Mouse (Mus musculus): ENCODE measurements around the gene Mtmr1.

Gene Mtmr1

GRCm38 (mm10) chrX:71364554-71364991 is at the start of gene Mtmr1:
TSS of gene Mtmr1 (plus strand) at chrX:71364760.
- in situ Hi-C loops (cut with MboI, MseI): loop anchor here (5.0 kb wide), 1 partner anchor 453 kb away; the partner anchor contains the start of gene Vma21

- in situ Hi-C loops (cut with MboI, MseI): no loop called here
These were observed 12.5 kb upstream of the Mtmr1 start for GRCm38 (mm10) chrX:71352033-71352432.

- in situ Hi-C loops (cut with MboI, MseI): no loop called here
These were observed 9.2 kb upstream of the Mtmr1 start for GRCm38 (mm10) chrX:71355331-71355730.

GRCm38 (mm10) chrX:71361793-71362192 is 2.8 kb upstream of the Mtmr1 start:
- in situ Hi-C loops (cut with MboI, MseI): loop anchor here (5.0 kb wide), 1 partner anchor 456 kb away; the partner anchor contains the start of gene Vma21

GRCm38 (mm10) chrX:71364062-71364461 is 498 bp upstream of the Mtmr1 start:
- in situ Hi-C loops (cut with MboI, MseI): loop anchor here (5.0 kb wide), 1 partner anchor 453 kb away; the partner anchor contains the start of gene Vma21

- in situ Hi-C loops (cut with MboI, MseI): no loop called here
These were observed 451 bp downstream of the Mtmr1 start for GRCm38 (mm10) chrX:71365011-71365410.

- in situ Hi-C loops (cut with MboI, MseI): no loop called here
These were observed 950 bp downstream of the Mtmr1 start for GRCm38 (mm10) chrX:71365510-71365909.

- in situ Hi-C loops (cut with MboI, MseI): no loop called here
These were observed 2.4 kb downstream of the Mtmr1 start for GRCm38 (mm10) chrX:71366973-71367372.

GRCm38 (mm10) chrX:71376781-71377180 is 12.2 kb downstream of the Mtmr1 start:
- in situ Hi-C loops (cut with MboI, MseI): no loop called here

- in situ Hi-C loops (cut with MboI, MseI): no loop called here
These were observed 13.9 kb downstream of the Mtmr1 start for GRCm38 (mm10) chrX:71378435-71378834.

GRCm38 (mm10) chrX:71381571-71381970 is 17.0 kb downstream of the Mtmr1 start:
- in situ Hi-C loops (cut with MboI, MseI): no loop called here

GRCm38 (mm10) chrX:71396326-71396725 is 31.8 kb downstream of the Mtmr1 start:
- in situ Hi-C loops (cut with MboI, MseI): no loop called here

- in situ Hi-C loops (cut with MboI, MseI): no loop called here
These were observed 41.7 kb downstream of the Mtmr1 start for GRCm38 (mm10) chrX:71406290-71406689.

- in situ Hi-C loops (cut with MboI, MseI): no loop called here
These were observed 43.8 kb downstream of the Mtmr1 start for GRCm38 (mm10) chrX:71408386-71408785.

- in situ Hi-C loops (cut with MboI, MseI): no loop called here
These were observed 48.2 kb downstream of the Mtmr1 start for GRCm38 (mm10) chrX:71412776-71413175.

GRCm38 (mm10) chrX:71413616-71414015 is 49.1 kb downstream of the Mtmr1 start:
- in situ Hi-C loops (cut with MboI, MseI): no loop called here

GRCm38 (mm10) chrX:71424852-71425251 is 60.3 kb downstream of the Mtmr1 start:
- in situ Hi-C loops (cut with MboI, MseI): loop anchor here (5.0 kb wide), 1 partner anchor 202 kb away; no protein-coding TSS in a partner anchor

- in situ Hi-C loops (cut with MboI, MseI): loop anchor here (5.0 kb wide), 1 partner anchor 201 kb away; no protein-coding TSS in a partner anchor
These were observed 61.4 kb downstream of the Mtmr1 start for GRCm38 (mm10) chrX:71425746-71426519.

GRCm38 (mm10) chrX:71427491-71427890 is 62.9 kb downstream of the Mtmr1 start:
- in situ Hi-C loops (cut with MboI, MseI): loop anchor here (5.0 kb wide), 1 partner anchor 200 kb away; no protein-coding TSS in a partner anchor

- in situ Hi-C loops (cut with MboI, MseI): no loop called here
These were observed 66.3 kb downstream of the Mtmr1 start for GRCm38 (mm10) chrX:71430900-71431299.

GRCm38 (mm10) chrX:71434448-71434847 is 69.9 kb downstream of the Mtmr1 start:
- in situ Hi-C loops (cut with MboI, MseI): no loop called here

- in situ Hi-C loops (cut with MboI, MseI): no loop called here
These were observed 70.3 kb downstream of the Mtmr1 start for GRCm38 (mm10) chrX:71434860-71435259.

- in situ Hi-C loops (cut with MboI, MseI): no loop called here
These were observed 71.0 kb downstream of the Mtmr1 start for GRCm38 (mm10) chrX:71435542-71435941.

Measured in regulatory T cell (primary cell).